Mouse (Mus musculus) myocyte (in vitro differentiated cells): ENCODE results near the gene Gnaq.

Experiments used
- CEBPB ChIP-seq: IDR thresholded peaks from 2 replicates; pipeline ENCODE4 v1.6.1; 2011; ENCODE audit warnings: mild to moderate bottlenecking, moderate library complexity; ENCODE audit not compliant: poor library complexity, insufficient read depth, severe bottlenecking
- E2F4 ChIP-seq: IDR thresholded peaks from one replicate; pipeline ENCODE4 v1.6.1; 2011; ENCODE audit warnings: mild to moderate bottlenecking, control low read depth, moderate library complexity; ENCODE audit not compliant: insufficient read depth
- MAX ChIP-seq: IDR thresholded peaks from one replicate; pipeline ENCODE4 v1.6.1; 2011; ENCODE audit warnings: low read depth, mild to moderate bottlenecking, control low read depth
- MYOD1 ChIP-seq, 3 experiments: IDR thresholded peaks; one replicate each; pipeline ENCODE4 v1.6.1; 2011; ENCODE audit warnings: control low read depth in 2 of 3, low read depth in 2 of 3, mild to moderate bottlenecking in 2 of 3, moderate library complexity in 1 of 3; ENCODE audit not compliant: insufficient read length in 2 of 3, control insufficient read depth in 1 of 3
- POLR2A ChIP-seq: IDR thresholded peaks from one replicate; pipeline ENCODE4 v1.6.1; 2011; ENCODE audit warnings: low read depth, mild to moderate bottlenecking, control low read depth, moderate library complexity; ENCODE audit not compliant: insufficient read length
- TCF3 ChIP-seq: IDR thresholded peaks from one replicate; pipeline ENCODE4 v1.6.1; 2011; ENCODE audit warnings: low read depth, control low read depth; ENCODE audit not compliant: insufficient read length
- USF1 ChIP-seq: IDR thresholded peaks from one replicate; pipeline ENCODE4 v1.6.1; 2011; ENCODE audit warnings: low read depth, mild to moderate bottlenecking, control low read depth, moderate library complexity

DNA sequence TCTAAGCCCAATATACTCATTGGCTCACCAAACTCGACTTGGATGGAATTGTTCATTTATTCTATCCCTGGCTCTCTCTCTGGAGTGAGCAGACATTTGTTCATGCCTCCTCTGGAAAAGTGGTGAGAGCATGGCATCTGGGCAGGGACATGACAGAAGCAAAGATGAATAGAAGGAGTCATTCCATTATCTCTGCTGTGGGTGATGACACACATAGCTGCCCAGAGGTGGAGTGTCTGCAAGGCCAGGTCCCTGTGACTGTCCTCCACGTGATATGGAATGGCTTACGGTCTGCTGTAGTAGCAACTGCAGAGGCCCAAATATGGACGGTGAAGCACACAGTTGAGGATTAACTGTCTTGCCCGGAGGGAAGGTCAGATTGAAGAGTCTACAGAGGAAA is 261.8 kb downstream of the Gnaq start:
- no peak for TF ChIP-seq MAX
- no peak for TF ChIP-seq POLR2A
- no peak for TF ChIP-seq MYOD1 (IDR thresholded peaks at IDR 0.05; ENCODE audit: control insufficient read depth in 1 of 3, insufficient read length in 2 of 3, low read depth in 2 of 3)
- no peak for TF ChIP-seq CEBPB
- TF ChIP-seq TCF3: no peak
- TF ChIP-seq USF1: no peak
- TF ChIP-seq E2F4: no peak
